Mouse (Mus musculus): Measurements from ENCODE around the gene Tymp.

- no peak for TF ChIP-seq CTCF (IDR thresholded peaks at IDR 0.05; ENCODE audit: low read depth)
- no peak for TF ChIP-seq EP300 (optimal IDR thresholded peaks at IDR 0.05)
Measured at GRCm38 (mm10) chr15:89390081-89390480, 13.2 kb upstream of the Tymp start.
